Mouse (Mus musculus): ENCODE measurements around the gene Asphd2. TPM values are rescaled to one million over a fixed set of nuclear protein-coding genes. Genes with fewer than 3 reads are reported as not detected.

Asphd2 gene
- polyA plus RNA-seq, 1 experiment from 2014 or later, result 8.2 TPM

DNA sequence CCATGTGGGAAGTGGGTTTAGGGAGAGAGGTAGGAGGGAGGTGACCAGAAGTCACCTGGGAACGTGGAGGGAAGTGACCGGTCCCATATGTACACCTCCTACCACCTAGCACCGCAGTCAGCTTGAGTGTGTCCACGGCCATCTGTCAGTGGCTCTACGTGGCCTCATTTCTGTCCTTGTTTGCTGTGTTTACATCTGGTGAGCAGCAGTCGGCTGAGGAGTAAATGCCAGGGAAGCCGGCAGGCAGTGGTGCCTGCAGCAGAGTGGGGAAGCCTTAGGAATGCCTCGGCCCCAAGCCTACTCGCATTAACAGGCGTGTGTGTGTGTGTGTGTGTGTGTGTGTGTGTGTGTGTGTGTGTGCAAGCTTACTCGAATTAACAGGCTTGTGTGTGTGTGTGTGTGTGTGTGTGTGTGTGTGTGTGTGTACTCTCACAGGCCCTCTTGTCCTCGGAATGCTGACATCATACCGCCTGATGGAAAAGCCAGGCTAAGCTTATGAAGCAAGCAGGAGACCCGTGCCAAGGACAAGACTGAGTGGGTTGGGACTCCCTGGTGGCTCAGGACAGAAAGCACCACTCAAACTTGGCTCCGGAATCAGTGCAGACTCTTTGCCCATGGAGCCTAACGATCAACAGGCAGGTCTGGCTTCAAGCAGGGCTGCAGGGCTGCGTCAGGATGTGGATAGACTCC is 11.9 kb downstream of the Asphd2 start:
- Histone ChIP-seq H3K27me3 (ENCODE audit: control insufficient read depth, insufficient read depth, low read length) (no peaks in the 10 kb centered on the region), H3K4me1 (ENCODE audit: control insufficient read depth, insufficient read depth, low read length) (no peaks in the 10 kb centered on the region), H3K9me3 (ENCODE audit: control insufficient read depth, low read length) (no peaks in the 10 kb centered on the region), H3K4me3 (ENCODE audit: low read length) (no peak overlapping the region), H3K4me2 (replicated peaks; ENCODE audit: low read depth, low read length) (no peak overlapping the region), H3K27ac (ENCODE audit: low read depth, low read length) (no peak overlapping the region), H3K9ac (ENCODE audit: low read depth, low read length) (no peak overlapping the region), H3K36me3 (ENCODE audit: control insufficient read depth, insufficient read depth, low read length) (peaks cover 7% of the 10 kb centered on the region; the same call in 1 of the 2 replicates)
- ATAC-seq (ENCODE audit: low FRiP score, low TSS enrichment), result no peak
- WGBS, result 67% methylated on average over 16 of the region's 17 CpGs

DNA sequence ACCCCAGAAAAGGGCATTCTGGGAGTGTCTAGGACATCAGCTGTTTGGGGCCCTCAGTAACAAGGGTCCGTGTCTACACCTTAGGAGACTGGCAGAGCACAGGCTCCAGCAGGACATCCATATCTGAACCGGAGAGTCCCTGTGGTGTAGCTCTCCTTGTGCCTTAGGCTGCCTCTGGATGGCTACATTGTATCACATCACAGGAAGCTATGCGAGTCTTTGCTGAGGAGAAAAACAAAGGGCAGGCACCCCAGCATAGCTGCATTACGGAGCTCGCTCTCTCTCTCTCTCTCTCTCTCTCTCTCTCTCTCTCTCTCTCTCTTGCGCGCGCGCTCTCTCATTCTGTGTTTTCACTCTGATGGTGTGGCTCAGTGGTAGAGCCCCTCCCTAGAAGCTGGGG is 12.6 kb downstream of the Asphd2 start:
- H3K4me2 ChIP-seq (replicated peaks; ENCODE audit: low read depth, low read length), result no peak overlapping the region
- no peaks in the 10 kb centered on the region for H3K4me1 ChIP-seq (ENCODE audit: control insufficient read depth, insufficient read depth, low read length)
- no peaks in the 10 kb centered on the region for H3K27me3 ChIP-seq (ENCODE audit: control insufficient read depth, insufficient read depth, low read length)
- H3K9ac ChIP-seq (ENCODE audit: low read depth, low read length), result no peak overlapping the region
- no peaks in the 10 kb centered on the region for H3K9me3 ChIP-seq (ENCODE audit: control insufficient read depth, low read length)
- no peak for ATAC-seq (ENCODE audit: low FRiP score, low TSS enrichment)
- WGBS, result 71% methylated on average over 9 of the region's 9 CpGs
- no peak overlapping the region for H3K27ac ChIP-seq (ENCODE audit: low read depth, low read length)
- H3K36me3 ChIP-seq (ENCODE audit: control insufficient read depth, insufficient read depth, low read length), result peaks cover 10% of the 10 kb centered on the region; the same call in 1 of the 2 replicates
- no peak overlapping the region for H3K4me3 ChIP-seq (ENCODE audit: low read length)

DNA sequence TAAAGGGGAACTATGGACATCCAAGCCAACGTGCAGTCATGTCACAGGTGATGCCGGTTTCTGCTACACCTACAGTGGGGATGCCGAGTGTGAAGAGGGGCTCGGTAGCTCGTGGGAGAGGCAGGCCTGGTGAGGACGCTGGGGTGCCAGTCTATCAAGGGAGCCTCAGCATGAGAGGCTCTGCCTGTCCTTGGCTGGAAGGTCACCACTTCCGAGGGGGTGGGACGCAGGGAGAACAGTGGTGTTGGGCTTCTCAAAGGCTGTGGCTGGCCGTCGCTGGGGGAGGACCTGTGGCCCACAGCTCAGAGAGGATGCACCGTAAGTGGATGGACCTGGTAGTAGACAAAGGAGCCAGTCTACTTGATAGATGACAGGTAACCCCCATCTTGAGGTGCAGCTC is 13.5 kb downstream of the Asphd2 start:
- ATAC-seq (ENCODE audit: low FRiP score, low TSS enrichment), result no peak
- Histone ChIP-seq H3K27ac (ENCODE audit: low read depth, low read length) (no peak overlapping the region), H3K27me3 (ENCODE audit: control insufficient read depth, insufficient read depth, low read length) (no peaks in the 10 kb centered on the region), H3K36me3 (ENCODE audit: control insufficient read depth, insufficient read depth, low read length) (peaks cover 10% of the 10 kb centered on the region; the same call in 1 of the 2 replicates), H3K4me3 (ENCODE audit: low read length) (no peak overlapping the region), H3K9ac (ENCODE audit: low read depth, low read length) (no peak overlapping the region), H3K9me3 (ENCODE audit: control insufficient read depth, low read length) (no peaks in the 10 kb centered on the region), H3K4me1 (ENCODE audit: control insufficient read depth, insufficient read depth, low read length) (no peaks in the 10 kb centered on the region), H3K4me2 (replicated peaks; ENCODE audit: low read depth, low read length) (no peak overlapping the region)
- WGBS, result 85% methylated on average over 11 of the region's 11 CpGs

DNA sequence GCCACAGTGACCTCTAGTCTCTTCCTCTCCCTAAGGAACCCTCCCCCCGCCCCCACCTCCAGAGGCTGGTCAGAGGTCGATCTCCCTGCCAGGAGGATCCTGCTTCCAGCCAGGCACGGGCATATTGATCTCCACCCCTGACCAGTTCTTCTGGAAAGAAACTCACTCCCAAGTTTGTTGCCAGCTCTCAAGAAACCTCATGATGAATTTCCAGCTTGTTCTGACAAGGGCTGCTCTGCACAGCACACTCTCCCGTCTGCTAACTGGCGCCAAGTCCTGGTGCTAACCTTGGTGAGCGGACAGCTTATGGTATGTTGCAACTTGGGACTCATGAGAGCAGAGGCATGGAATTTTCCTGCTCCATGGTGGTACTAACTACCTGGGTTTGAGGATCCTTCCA is 15.9 kb downstream of the Asphd2 start:
- Histone ChIP-seq H3K9ac (ENCODE audit: low read depth, low read length) (no peak overlapping the region), H3K9me3 (ENCODE audit: control insufficient read depth, low read length) (no peaks in the 10 kb centered on the region), H3K4me2 (replicated peaks; ENCODE audit: low read depth, low read length) (no peak overlapping the region), H3K4me3 (ENCODE audit: low read length) (no peak overlapping the region), H3K36me3 (ENCODE audit: control insufficient read depth, insufficient read depth, low read length) (peaks cover 23% of the 10 kb centered on the region), H3K4me1 (ENCODE audit: control insufficient read depth, insufficient read depth, low read length) (no peaks in the 10 kb centered on the region), H3K27ac (ENCODE audit: low read depth, low read length) (no peak overlapping the region), H3K27me3 (ENCODE audit: control insufficient read depth, insufficient read depth, low read length) (no peaks in the 10 kb centered on the region)
- no peak for ATAC-seq (ENCODE audit: low FRiP score, low TSS enrichment)
- WGBS, result 83% methylated on average over 6 of the region's 6 CpGs

DNA sequence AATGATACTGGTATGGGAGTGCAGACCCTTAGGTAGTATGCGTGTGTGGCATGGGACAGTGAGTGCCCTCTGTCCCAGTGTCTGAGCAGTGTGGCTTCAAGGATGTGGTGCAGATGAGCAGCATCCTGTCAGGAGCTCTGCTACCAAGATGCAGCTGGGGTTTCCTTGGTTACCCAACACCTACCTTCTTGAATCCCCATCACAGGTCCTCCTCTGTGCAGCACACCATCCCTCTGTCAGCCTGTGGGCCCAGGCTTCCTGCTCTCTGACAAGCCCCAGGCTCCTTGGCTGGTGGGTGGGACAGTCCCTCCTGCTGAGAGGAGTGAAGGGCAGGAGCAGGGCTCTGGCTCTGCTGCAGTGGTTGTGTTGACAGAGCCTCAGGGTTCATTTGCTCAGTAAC is 17.3 kb downstream of the Asphd2 start:
- H3K4me2 ChIP-seq (replicated peaks; ENCODE audit: low read depth, low read length), result no peak overlapping the region
- 87% methylated on average over 1 of the region's 1 CpGs for WGBS
- H3K27ac ChIP-seq (ENCODE audit: low read depth, low read length), result no peak overlapping the region
- no peaks in the 10 kb centered on the region for H3K9me3 ChIP-seq (ENCODE audit: control insufficient read depth, low read length)
- peaks cover 31% of the 10 kb centered on the region for H3K36me3 ChIP-seq (ENCODE audit: control insufficient read depth, insufficient read depth, low read length)
- H3K27me3 ChIP-seq (ENCODE audit: control insufficient read depth, insufficient read depth, low read length), result no peaks in the 10 kb centered on the region
- no peak overlapping the region for H3K4me3 ChIP-seq (ENCODE audit: low read length)
- H3K4me1 ChIP-seq (ENCODE audit: control insufficient read depth, insufficient read depth, low read length), result no peaks in the 10 kb centered on the region
- H3K9ac ChIP-seq (ENCODE audit: low read depth, low read length), result no peak overlapping the region
- ATAC-seq (ENCODE audit: low FRiP score, low TSS enrichment), result no peak

DNA sequence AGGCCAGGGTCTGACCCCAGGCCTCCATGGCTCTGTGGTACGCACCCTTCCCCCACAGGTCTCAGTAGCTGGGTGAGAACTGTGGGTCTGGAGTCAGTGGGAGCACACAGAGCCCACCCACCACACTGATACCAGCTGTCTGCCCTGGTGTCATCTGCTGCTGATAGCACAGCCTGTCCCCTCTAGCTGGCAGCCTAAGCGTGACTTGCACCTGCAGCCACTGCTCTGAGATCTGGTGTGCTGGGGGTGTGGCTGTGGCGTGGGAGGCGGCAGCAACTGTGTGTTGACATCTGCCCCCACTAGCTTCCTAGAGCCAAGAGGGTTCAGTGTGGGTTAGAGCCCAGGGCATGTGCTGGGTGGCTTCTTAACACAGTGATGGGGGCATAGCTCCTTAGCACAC is 18.6 kb downstream of the Asphd2 start:
- no peaks in the 10 kb centered on the region for H3K4me1 ChIP-seq (ENCODE audit: control insufficient read depth, insufficient read depth, low read length)
- H3K9me3 ChIP-seq (ENCODE audit: control insufficient read depth, low read length), result no peaks in the 10 kb centered on the region
- ATAC-seq (ENCODE audit: low FRiP score, low TSS enrichment), result no peak
- peaks cover 39% of the 10 kb centered on the region for H3K36me3 ChIP-seq (ENCODE audit: control insufficient read depth, insufficient read depth, low read length)
- H3K27me3 ChIP-seq (ENCODE audit: control insufficient read depth, insufficient read depth, low read length), result no peaks in the 10 kb centered on the region
- H3K4me2 ChIP-seq (replicated peaks; ENCODE audit: low read depth, low read length), result no peak overlapping the region
- WGBS, result 92% methylated on average over 4 of the region's 4 CpGs
- H3K4me3 ChIP-seq (ENCODE audit: low read length), result no peak overlapping the region
- no peak overlapping the region for H3K9ac ChIP-seq (ENCODE audit: low read depth, low read length)
- H3K27ac ChIP-seq (ENCODE audit: low read depth, low read length), result no peak overlapping the region

DNA sequence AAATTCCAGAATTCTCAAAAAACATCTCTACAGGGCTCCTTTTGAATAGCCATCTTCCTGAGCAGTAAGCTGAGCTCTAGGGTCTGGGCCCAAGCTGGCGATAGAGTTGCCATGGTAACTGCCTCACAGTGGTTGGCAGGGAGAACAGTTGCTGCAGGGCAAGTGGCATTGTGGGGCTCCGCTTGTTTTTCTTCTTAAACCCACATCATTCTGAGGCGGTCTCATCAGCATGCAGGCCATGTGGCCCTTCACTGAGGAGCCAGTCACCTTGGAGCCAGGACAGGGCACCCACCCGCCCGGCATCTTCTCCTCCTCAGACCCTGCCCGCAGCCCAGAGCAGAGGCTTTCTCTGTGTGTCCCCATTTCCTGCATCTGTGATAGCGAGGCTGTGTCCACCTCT is 22.7 kb downstream of the Asphd2 start:
- Histone ChIP-seq H3K27me3 (ENCODE audit: control insufficient read depth, insufficient read depth, low read length) (no peaks in the 10 kb centered on the region), H3K9ac (ENCODE audit: low read depth, low read length) (no peak overlapping the region), H3K4me3 (ENCODE audit: low read length) (no peak overlapping the region), H3K4me2 (replicated peaks; ENCODE audit: low read depth, low read length) (no peak overlapping the region), H3K27ac (ENCODE audit: low read depth, low read length) (no peak overlapping the region), H3K36me3 (ENCODE audit: control insufficient read depth, insufficient read depth, low read length) (peaks cover 62% of the 10 kb centered on the region), H3K4me1 (ENCODE audit: control insufficient read depth, insufficient read depth, low read length) (no peaks in the 10 kb centered on the region), H3K9me3 (ENCODE audit: control insufficient read depth, low read length) (no peaks in the 10 kb centered on the region)
- WGBS, result 73% methylated on average over 7 of the region's 7 CpGs
- no peak for ATAC-seq (ENCODE audit: low FRiP score, low TSS enrichment)

DNA sequence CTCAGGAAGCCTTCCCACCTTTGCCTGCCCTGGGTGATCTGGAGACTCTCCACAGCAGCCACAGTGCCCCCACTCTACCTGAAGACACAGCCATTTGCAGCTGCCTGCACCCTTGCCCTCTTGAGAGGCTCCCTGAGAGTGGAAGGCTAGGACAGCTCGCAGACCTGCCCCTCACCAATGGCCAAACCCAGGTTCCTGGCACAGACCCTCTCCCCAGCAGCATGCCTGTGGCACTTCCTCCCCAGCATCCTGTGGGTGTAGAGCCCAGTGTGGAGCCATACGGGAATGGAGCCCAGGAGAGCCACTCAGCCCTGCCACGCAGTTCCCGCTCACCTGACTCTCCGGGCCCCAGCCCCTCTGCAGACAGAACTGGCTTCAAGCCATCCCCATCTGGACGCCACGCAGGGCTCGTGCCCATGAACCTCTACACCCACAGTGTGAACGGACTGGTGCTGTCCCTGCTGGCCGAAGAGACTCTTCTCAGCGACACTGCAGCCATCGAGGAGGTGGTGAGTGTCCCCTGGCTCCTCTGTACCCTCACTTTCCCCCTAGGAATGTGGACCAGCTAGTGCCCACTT is 24.3 kb downstream of the Asphd2 start:
- Histone ChIP-seq H3K27me3 (ENCODE audit: control insufficient read depth, insufficient read depth, low read length) (no peaks in the 10 kb centered on the region), H3K36me3 (ENCODE audit: control insufficient read depth, insufficient read depth, low read length) (peaks cover 66% of the 10 kb centered on the region), H3K9me3 (ENCODE audit: control insufficient read depth, low read length) (no peaks in the 10 kb centered on the region), H3K4me3 (ENCODE audit: low read length) (no peak overlapping the region), H3K4me1 (ENCODE audit: control insufficient read depth, insufficient read depth, low read length) (no peaks in the 10 kb centered on the region), H3K27ac (ENCODE audit: low read depth, low read length) (no peak overlapping the region), H3K4me2 (replicated peaks; ENCODE audit: low read depth, low read length) (no peak overlapping the region), H3K9ac (ENCODE audit: low read depth, low read length) (no peak overlapping the region)
- no peak for ATAC-seq (ENCODE audit: low FRiP score, low TSS enrichment)
- 91% methylated on average over 12 of the region's 12 CpGs for WGBS

DNA sequence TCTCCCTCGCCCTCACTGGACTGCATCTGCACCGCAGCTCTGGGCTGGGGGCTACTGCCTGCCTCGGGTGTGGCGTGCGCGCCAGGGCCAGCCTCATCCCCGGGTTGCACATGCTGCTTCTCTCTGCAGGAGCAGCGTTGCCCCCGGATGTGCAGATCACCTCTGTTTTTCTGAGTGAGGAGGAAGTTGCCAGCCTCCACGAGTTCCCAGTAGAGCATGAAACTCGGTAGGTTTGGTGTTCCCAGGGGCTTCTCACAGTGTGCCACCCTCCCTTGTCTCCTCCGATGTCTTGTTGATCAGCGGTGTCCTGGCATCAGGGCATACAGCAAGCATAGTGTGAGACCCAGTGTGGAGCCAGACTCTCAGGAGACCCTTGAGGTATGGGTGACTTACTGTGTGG is 25.3 kb downstream of the Asphd2 start:
- no peak for ATAC-seq (ENCODE audit: low FRiP score, low TSS enrichment)
- Histone ChIP-seq H3K36me3 (ENCODE audit: control insufficient read depth, insufficient read depth, low read length) (peaks cover 66% of the 10 kb centered on the region), H3K4me3 (ENCODE audit: low read length) (no peak overlapping the region), H3K4me2 (replicated peaks; ENCODE audit: low read depth, low read length) (no peak overlapping the region), H3K27me3 (ENCODE audit: control insufficient read depth, insufficient read depth, low read length) (no peaks in the 10 kb centered on the region), H3K27ac (ENCODE audit: low read depth, low read length) (no peak overlapping the region), H3K9ac (ENCODE audit: low read depth, low read length) (no peak overlapping the region), H3K4me1 (ENCODE audit: control insufficient read depth, insufficient read depth, low read length) (no peaks in the 10 kb centered on the region), H3K9me3 (ENCODE audit: control insufficient read depth, low read length) (no peaks in the 10 kb centered on the region)
- 91% methylated on average over 13 of the region's 13 CpGs for whole genome bisulfite sequencing

Measured in kidney, embryonic 14.5 days (tissue).